Mouse (Mus musculus): ENCODE results near the gene Muc13.

DNA sequence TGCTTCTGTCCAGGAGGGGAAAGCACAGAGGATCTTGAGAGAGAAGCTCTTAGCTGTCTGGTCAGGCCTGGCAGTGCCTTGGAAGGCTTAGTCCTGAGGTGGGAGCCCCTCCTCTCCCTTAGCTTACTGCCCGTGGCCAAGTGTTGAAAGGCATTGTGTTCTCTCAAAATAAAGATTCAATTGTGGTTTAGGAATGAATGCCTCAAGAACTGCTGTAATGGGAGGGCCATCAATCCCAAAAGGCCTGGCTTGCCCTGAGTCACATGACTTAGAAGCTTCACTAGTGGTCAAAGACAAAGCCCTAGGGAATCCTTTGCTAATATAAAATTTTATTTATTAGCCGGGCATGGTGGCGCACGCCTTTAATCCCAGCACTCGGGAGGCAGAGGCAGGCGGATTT, 30.8 kb downstream of the Muc13 start:
- TF ChIP-seq CTCF (IDR thresholded peaks at IDR 0.05; ENCODE audit: borderline replicate concordance, control insufficient read depth, extremely low read depth, insufficient read depth, low read length, poor library complexity) (no peak), POLR2A (IDR thresholded peaks at IDR 0.05; ENCODE audit: control insufficient read depth, extremely low read depth, insufficient read depth, low read length, poor library complexity) (no peak)
